Mouse (Mus musculus) urinary bladder, adult 18-20 months (tissue): ENCODE data around the gene Unc13b.
"Not testable (repeated sequence)": the region's sequence is repeated elsewhere in the genome, so short reads cannot be mapped to it uniquely, and the experiment has no call there.

Experiments used
- DNase-seq, 2 experiments: peaks; one replicate each; pipeline ENCODE4 v3.0.0; 2022; ENCODE audit warnings: low spot score in 2 of 2, mixed read lengths in 2 of 2

Gene Unc13b

DNA sequence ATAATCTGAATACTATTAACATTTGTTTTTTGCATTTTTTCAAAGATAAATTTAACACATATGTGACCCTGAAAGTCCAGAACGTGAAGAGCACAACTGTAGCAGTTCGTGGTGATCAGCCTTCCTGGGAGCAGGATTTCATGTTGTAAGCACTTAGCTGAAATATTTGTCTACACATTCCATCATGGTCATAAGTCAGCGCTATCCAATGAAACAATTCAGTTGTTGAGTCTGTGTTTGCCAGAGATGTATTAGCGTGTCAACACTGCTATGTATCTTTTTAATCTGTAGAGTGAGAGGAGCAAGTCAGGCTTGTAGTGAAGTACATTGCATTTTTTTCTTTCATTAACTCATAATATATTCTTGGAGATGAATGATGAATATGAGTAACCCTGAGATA lies 32.4 kb downstream of the Unc13b start:
- no peak for DNase-seq

DNA sequence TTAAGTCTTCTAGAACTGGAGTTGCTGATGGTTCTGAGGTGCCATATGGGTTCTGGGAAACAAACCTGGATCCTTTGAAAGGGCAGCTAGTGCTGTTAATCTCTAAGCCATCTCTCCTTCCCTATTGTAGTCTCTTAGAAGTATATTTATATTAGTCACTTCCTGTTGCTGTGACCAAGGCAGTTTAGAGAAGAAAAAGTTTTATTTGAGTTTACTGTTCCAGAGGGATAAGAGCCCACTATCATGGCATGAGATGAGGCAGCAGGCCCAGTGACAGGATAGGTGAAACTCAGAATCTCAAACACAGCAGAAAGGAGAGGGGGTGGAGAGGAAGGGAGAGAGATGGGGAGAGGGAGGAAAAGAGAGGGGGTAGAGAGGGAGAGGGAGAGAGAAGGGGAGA lies 54.7 kb downstream of the Unc13b start:
- no peak for DNase-seq

DNA sequence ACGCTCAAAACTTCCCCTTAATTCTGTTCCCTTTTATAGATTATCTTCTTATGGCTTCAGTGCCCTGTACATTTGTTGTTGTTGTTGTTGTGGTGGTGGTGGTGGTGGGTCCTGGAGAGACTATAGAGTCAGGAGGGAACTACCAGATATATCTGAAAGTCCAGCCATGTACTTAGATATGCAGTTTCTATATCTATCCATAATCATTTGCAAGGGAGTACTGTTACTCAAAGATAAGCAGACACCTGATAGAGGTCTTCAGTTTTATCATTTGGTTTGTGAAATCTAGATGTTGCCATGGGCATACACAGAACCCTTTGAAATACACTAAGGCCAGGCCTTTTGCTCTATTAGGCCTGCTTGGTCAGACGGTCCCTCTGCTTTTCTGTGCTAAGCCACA lies 55.8 kb downstream of the Unc13b start:
- DNase-seq: no peak

DNA sequence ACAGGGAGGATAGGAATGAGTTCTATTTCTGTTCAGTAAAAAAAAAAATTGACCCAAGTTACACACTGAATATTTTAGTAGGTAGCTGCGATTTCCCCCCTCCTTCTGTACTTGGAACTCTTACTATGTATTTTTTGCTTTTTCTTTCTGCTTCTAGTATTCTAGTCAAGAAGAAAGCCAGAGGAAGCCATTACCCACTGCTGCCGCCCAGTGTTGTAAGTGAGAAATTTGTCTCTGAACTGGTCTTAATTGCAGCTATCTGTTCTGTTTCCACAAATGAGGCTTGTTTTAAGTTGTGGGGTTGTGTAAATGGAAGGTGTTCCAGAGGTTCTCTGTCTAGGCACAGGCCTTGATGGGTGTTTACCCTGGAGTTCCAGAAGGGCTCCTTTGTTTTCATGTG lies 56.2 kb downstream of the Unc13b start:
- peak; percentile 1 to 18 for DNase-seq

DNA sequence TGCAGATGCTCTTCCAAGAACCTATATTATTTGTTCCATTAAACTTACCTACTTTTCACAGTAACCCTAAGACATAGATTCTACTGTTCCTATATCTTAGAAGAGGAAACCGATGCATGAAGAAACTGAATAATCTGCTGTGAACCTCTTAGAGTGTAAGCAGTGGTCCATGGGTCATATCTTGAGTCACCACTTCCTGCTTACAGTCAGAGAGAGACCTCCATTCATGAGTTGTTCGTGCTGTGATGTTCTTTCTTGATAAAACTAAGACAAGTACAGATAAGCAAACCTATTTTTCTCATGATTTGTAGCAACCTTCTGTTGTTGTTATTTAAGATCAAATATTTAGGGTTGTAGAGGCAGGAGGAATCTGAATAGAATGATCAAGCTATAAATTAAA lies 57.5 kb downstream of the Unc13b start:
- DNase-seq: no peak

DNA sequence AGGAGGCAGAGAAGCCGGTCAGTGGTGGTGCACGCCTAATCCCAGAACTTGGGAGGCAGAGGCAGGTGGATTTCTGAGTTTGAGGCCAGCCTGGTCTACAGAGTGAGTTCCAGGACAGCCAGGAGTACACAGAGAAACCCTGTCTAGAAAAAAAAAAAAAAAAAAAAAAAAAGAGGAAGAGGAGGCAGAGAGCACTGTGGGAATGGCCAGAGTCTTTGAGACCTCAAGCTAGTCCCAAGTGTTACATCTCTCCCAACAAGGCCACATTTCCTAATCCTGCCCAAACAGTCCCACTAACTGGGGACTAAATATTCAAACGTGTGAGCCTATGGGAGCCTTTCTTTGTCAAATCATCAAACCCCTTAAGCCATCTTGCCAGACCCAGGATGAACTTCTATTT lies 71.0 kb downstream of the Unc13b start:
- DNase-seq: no peak

DNA sequence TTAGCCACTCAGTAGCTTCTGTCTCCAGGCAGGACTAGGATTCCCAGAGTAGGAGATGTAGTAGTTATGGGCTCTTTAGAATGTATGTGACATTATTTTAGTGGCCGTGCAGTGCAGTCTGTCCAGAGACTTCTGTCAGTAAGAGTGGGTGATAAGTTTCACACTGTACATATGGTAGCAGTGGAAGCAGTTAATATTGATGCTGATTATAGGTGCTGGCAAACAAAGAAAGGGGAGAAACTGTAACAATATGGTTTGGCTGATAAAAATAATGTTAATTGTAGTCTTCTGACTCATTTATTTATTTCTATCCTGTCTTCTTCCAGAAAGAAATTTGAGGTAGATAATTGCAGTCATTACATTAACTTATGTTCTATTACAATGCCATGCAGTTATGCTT lies 83.9 kb downstream of the Unc13b start:
- DNase-seq: no peak

DNA sequence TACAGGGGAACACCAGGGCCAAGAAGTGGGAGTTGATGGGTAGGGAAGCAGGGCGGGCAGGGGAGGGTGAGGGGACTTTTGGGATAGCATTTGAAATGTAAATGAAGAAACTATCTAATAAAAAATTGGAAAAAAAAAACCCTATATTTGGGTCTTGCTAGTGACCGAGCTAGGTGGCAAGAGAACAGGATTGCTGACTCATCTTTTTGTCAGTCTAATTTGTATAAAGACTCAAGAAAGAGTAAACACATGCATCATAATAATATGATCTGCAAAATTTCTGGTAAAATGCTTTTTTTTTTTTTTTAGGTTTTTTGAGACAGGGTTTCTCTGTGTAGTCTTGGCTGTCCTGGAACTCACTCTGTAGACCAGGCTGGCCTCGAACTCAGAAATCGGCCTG lies 93.7 kb downstream of the Unc13b start:
- not testable (repeated sequence) for DNase-seq

DNA sequence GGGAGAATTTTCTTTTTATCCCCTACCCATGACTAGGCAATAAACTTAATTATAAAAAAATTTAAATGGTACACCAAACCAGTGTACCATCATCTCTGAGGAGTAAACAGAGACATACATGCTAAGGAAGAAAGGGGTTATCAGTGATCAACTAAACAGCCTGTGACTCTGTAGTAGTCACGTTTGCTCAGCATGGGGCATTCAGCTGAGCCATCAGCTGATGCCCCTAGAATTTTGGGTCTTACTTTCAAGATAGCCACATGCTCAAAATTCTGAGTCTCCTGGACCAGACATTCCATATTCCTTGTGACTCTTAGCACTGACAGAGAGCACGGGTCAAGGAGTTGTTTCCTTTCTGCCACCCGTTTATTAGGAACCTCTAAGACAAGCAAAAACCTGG lies 101.3 kb downstream of the Unc13b start:
- DNase-seq: no peak

DNA sequence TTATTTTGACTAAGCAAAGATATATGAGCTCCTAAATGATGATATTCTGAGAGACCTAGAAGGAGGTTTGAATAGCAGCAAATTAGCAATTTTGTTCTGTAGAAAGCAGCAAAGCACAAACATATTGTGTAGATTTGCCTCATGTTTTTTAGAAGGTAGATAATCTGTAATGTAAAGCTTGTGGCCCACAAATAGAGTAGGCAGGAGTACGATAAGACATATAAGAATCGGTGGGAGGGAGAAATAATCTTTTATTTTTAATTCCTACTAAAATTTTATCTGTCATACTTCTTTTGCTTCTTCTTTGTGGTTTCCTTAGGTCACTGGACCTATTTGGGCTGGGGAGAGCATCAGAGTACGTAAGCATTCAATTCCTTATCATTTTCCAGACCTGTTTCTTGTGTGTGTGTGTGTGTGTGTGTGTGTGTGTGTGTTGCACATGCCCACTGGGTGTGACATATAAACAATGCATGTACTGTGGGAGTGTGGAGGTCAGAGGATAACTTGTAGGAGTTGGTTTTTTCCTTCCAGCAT lies 102.4 kb downstream of the Unc13b start:
- no peak for DNase-seq

DNA sequence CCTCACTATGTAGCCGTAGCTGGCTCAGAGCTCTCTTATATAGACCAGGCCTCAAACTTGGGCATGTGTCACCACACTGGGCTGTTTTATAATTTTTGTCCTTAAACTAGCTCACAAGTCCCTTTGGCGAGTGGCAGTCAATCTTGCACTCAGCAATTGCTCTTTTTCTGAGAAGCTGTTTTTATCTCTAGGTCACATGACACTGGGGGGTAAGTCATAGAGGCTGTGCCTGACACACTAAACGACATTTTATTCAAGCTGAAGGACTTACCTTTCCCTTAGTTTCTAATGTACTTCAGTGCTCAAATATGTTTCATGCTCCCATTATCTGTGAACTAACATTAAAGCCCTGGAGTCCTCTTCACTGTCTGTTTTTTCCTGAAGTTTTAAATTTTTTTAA lies 104.5 kb downstream of the Unc13b start:
- no peak for DNase-seq

DNA sequence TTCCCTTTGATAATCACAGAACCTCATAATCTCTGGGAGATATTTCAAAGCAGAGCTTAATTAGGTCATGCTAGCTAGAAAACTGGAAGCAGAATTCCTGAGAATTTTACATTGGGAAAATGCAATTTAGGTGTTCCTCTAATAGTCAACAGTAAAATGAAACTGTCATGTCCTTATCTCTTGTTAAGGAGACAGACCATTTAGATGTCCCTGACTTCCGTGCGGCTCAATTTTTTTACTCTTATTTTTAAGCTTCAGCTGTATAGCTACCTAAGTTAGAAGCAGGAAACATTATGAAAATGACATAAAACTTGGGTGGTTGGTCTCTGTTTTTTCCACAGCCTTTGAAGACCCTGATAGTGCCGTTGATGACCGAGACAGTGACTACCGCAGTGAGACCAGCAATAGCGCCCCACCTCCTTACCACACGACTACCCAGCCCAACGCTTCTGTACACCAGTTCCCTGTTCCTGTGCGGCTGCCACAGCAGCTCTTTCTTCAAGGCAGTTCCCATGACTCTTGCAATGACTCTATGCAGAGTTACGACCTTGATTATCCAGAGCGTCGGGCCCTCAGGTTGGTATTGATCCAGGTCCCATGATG lies 106.8 kb downstream of the Unc13b start:
- DNase-seq: no peak

DNA sequence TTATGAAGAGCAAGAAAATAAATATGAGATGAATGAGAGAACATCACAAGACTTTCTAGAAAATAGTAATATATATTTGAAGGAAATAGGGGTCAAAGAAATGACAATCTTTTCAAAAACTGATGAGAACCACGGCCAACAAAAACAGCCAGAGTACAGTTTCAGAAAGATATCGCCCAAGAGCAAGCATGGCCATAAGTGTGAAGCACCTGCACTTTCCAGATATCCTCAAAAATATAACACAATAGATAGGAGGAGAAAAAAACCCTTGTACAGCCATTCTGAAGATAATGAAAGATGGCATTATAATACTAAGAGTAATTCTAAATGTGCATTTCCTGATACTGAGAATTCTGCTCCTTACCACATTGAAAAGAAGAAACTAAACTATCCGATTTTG lies 111.3 kb downstream of the Unc13b start:
- DNase-seq: no peak

DNA sequence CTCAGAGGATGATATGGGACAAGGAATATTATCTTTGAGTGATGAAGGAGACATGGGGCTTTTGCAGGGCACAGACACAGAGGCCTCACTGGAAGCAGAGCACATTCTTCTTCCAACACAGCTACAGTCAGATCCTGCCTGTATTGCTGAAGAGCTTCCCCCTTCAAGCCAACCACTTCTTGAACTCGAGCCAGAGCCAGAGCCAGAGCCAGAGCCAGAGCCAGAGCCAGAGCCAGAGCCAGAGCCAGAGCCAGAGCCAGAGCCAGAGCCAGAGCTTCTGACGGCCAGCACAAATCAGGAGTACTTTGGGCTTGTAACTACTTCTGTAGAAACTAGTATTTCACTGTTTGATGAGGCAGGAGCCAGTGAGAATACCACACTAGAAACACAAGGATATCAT lies 118.4 kb downstream of the Unc13b start:
- no peak for DNase-seq

DNA sequence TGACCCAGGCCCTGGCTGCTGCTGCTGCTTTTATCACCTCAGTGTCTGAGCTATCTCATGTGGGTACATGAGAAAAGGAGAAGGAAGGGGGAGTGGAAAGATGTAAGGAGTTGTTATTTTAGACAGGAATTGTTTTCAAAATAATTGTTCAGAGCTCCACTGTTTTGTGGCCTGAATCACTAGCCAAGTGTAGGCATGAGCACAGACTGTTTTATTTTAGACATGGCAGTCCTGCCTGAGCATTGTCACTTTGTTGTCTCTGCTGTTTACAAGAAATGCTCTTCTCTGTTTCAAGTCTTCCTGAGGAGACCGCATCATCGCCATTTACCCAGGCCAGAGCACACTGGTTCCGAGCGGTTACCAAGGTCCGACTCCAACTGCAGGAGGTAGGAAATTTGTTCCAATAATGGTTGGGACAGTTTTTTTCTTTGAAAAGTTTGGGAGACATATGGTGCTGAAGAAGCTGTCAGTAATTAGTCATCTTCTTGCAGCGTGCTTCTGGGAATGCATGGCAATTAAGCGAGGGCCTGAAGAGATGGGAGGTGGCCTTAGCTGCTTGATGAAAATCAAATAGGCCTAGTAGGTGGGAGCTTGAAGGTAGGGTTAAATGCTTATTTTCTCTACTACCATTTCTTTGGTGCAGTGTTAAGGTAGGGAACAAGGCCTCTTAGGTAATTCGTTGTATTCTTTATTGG lies 123.9 kb downstream of the Unc13b start:
- DNase-seq: no peak

DNA sequence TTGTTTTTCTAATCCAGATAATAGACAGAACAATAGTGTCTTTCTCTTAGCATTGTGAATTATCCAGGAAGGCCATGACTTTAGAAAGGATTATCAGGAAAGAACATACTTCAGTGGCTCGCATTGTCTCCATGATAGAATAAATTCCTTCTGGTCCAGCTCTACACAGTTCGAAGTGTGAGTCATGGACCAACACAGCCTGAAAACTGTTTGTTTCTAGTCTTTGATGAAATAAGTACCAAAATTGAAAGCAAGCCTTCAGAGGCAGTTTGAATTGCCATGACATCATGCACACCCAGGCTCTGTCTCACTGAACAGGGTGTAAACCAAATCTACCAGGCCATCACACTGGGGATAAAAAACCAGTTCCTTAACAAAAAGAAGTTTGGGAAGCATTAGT lies 128.7 kb downstream of the Unc13b start:
- no peak for DNase-seq

DNA sequence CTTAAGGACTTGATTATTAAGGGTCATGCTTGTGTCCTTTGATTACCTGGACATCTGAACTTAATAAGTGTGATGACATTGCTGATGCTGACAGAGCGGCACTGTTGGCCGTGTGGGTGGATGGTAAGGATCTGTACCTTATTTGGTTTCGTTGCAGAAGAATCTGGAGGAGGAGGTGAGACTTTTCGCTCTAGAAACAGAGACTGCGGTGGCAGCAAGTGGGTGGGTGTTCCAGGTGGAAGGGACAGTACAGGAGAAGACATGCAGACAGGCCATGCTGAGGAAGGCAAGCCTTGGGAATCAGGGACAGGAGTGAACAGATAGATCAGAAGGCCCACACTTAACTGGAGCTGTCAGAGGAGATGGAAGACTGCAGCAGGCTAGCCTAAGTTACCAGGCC lies 130.6 kb downstream of the Unc13b start:
- DNase-seq: no peak

DNA sequence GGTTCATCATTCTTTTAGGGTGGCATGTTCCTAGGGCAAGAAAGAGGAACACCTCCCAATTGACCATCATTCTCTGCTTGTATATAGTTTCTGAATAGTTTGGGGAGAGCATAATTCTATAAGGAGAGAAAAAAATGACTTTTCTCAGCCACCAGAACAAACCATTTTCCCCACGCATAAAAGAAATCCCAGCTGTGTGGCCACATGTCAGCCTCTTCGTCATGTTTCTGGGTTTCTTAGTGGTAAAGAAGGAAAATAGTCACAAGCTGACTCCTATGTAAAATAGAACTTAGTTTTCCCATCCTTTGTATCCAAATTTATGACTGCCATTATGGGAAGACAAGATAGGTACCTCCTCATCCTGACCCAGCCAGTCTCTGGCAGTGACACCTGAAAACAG lies 146.2 kb downstream of the Unc13b start:
- no peak for DNase-seq

DNA sequence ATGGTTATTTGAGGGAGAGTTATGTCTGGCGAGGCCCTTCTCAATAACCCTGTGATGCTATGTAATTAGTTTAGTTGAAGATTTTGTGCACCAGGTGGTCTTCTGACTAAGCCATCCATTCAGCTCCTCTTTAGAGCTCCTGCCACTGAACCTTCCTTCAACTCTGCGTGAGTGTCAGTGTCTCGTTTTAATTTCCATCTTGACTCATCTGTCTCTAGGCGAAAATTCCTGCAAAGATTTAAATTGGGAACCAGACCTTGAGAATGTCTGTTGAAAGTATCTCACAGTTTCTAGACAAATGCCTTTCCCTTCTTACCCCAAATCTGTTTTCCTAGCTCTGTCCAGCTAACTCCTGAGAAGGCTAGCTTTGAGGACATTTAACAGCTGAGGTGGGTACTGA lies 146.8 kb downstream of the Unc13b start:
- no peak for DNase-seq

DNA sequence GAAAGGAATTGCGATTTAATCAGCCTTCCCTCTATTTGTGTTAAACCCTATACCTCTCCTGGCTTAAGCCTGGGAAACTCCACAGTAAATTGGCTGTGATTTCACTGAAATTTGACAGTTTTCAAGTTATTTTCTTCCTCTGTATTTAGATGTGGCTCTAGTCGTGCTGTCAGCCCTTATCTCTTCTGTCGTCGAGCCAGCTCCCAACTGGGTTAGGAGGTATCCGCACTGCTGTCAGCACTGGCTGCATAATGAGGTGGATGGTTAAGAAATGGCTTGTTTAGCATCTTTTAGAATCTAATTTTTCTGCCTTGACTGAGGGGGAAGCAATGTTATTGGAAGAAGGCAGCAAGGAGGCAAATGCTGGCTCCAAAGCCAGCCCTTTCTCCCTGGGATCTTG lies 148.2 kb downstream of the Unc13b start:
- DNase-seq: no peak

DNA sequence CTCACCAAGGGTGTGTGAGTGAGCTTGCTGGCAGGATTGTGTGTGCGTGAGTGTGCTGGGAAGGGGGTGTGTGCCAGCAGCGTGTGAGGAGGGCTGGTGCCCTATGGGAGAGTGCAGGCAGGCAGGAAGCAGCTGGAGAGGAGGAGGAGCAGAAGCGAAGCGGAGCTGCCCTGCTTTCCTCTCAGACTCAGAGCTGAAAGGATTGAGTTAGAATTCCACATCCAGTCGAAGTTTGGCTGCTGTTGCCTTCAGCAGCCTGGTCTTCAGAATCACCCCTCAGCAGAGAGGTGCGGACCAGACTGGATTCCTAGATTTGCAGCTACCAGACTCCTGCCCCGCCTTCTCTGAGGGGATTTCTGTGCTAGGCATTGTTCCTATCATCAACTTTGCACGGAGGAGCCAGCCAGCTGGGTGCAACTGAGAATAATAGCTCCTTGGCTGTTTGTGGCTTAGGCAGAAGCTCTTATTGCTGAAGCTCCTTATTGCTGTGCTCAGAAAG lies 150.4 kb downstream of the Unc13b start:
- no peak for DNase-seq

DNA sequence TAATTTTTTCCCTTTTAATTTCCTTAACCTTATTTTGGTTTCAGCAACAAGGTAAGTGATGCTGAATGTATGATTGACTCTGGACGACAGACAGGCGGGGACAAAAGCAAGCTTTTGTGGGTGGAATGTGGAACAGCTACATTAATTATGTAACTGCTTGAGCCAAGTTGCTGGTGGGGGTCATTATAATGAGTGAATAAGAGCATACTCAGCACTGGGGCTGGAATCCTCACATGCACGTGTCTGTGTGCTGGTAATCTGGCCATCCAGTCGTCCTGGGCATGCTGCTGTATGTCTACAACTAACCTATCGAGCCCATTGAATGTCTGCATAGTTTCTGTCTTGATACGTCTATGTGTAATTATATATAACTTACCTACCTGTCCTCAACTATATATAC lies 150.9 kb downstream of the Unc13b start:
- no peak for DNase-seq

DNA sequence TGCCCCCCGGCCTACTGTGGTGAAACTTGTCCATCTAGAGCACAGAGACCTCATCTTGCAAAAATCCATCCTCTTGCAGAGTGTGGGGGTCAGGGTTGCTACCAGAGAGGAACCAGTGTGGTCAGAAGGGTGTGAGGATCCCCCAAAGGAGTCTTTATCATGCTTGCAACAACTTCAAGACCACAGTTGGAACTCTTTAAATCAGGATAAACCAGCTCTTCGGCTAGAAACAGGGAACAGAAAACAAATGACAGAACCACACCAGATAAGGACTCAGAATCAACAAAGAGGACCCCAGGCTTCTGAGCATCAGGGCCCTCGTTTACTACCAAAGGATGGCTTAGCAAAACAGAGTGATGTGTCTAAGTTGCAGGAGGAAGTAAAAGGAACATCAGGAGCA lies 157.7 kb downstream of the Unc13b start:
- DNase-seq: no peak

DNA sequence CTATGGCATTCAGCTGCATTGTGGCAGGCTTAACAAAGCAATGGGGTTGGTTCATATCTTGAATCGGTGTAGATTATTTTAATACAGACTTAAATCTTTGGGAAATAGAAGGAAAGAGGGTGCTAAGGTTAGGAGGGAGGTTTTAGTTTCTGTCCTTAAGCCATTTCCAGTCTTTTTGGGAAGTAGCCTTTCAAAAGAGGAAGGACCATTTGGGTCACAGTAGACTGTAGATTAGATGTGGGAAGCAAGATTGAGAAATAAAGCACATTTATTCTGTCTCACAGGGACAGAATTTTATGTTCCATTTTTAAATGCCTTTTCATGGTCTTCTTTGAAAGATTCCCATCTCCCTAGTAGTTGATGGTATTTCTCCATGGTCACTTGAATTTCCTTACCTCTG lies 159.2 kb downstream of the Unc13b start:
- no peak for DNase-seq
